Mouse (Mus musculus) right cerebral cortex, postnatal 14 days (tissue): Measurements from ENCODE around the gene Ppp1r1b.

Experiments used
- DNase-seq: peaks from one replicate; pipeline ENCODE4 v3.0.0; 2022

Gene Ppp1r1b

GRCm38 (mm10) chr11:98329081-98329959, 18.9 kb upstream of the Ppp1r1b start, which contains the start of gene Neurod2:
Neurod2 (minus strand) TSS chr11:98329648.
- DNase-seq: peak; percentile 79

DNA sequence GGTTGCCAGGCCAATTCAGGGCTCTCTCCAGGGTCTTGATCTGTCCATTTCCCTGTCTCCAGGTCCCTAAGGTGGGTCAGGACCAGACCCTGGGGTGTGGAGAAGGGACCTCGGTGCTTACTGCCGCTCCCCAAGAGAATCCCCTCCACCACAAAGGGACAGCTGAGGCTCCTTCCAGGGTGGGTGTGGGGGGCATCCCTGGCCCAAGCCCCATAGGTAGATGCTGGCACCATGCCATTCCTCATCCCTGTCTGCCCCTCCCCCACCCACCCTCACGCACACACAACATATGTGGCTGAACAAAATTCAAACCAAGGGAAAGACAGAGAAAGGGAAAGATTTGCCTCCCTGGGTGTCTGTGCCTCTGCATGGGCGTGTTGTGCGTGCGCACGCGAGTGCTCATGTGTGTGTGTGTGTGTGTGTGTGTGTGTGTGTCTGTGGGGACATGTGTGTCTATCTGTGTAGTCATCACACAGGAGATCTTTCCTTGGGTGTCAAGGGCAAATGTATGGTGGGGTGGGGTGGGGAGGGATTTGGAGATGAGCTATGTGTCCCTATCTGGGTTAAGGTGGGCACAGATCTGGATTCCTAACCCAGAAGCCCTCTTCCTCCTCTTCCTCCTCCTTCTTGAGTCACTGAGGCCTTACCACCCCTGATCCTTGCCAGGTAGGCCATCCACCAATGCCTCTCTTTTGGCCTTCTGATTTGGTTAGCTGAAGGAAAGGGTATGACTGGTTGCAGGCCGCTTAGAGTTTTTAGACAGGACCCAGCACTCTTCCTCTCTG, 18.1 kb upstream of the Ppp1r1b start:
- peak; percentile 40 for DNase-seq

GRCm38 (mm10) chr11:98330745-98331204, 17.4 kb upstream of the Ppp1r1b start:
- DNase-seq: no peak

DNA sequence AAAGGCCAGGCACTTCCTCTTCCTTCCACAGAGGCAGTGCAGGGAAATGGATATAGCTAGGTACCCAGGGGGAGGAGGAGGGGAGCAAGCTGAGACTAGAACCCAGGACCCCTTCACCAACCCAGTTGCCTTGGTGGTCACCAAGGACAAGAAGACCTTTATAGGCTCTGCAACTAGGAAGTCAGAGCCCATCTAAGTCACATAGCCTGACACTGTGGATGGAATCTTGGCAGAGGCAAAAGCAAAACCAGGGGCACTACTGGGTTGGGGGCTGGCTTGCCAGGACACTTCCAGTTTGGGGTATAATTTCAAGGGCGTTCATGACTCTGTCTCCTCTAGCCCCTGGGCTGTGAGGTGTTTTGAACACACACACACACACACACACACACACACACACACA, 16.8 kb upstream of the Ppp1r1b start:
- no peak for DNase-seq

DNA sequence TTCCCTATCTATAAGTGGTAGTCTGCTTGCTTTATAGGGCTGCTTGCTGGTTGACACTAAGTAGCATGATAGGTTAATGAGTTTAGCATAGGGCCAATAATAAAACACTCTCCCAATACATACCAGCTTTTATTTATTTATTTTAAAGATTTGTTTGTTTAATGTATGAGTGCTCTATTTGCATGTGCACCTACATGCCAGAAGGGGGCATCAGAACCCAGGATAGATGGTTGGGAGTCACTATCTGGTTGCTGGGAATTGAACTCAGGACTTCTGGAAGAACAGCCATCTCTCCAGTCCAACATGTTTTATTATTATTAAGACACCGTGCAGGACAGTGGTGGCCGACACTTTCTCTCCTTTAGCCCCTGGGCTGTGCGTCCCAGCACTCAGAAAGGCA, 16.0 kb upstream of the Ppp1r1b start:
- no peak for DNase-seq

- DNase-seq: peak; percentile 4
These were observed 15.4 kb upstream of the Ppp1r1b start for GRCm38 (mm10) chr11:98332841-98333240.

DNA sequence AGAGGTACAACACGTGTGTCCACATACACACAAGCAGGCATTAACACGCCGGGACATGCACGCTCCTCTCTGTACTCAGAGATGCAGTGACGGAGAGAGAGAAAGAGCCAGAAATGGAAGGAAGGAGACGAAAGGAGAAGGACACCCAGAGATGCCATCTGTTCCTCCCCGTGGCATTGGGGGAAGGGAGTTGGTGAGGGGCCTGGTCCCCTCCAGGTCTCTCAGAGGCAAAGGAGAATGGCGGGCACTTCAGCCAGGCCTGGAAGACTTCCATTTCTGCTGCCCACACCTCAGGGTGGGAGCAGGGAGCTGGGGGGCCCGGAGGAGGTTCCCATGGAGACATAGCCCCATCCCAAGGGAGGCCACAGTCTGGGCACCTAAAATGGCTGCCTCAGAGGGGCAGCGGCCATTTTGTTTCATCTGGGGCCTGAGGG, 14.9 kb upstream of the Ppp1r1b start:
- peak; percentile 19 for DNase-seq

DNA sequence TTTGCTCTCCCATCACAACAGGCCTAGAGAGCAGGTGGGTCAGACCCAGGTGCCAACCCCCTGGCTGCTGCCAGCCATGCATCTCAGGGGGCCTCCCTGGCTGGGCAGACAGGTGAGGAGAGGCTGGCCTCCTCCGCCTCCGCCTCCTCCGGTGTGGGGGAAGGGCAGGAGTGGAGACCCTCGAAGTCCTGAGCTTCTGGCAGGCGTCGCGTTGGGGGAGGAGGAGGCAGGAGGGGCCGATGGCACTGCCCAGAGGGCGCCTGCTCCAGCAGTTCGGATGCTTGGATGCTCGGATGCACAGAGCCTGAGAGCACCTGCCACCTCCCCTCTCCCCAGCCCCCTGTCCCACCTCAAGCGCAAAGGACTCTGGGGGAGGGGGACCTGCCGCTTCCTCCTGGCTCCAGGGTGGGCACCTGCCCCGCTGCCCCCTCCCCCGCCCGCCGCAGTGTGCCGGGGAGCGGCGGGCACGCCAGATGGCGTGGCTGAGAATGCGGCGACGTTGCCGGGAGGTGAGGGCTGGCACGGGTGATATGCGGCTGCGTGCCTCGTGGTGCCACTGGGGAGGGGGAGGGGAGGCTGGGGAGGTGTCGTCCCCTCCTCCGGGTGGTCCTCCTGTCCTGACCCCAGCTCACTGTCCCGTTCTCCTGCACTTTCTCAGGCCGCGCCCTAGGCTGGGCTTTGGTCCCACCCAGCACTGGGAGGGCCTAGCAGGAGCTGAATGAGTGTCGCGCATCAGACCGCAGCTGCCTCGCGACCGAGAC, 14.0 kb upstream of the Ppp1r1b start:
- peak; percentile 52 for DNase-seq

GRCm38 (mm10) chr11:98335250-98335649, 13.0 kb upstream of the Ppp1r1b start:
- DNase-seq: no peak

DNA sequence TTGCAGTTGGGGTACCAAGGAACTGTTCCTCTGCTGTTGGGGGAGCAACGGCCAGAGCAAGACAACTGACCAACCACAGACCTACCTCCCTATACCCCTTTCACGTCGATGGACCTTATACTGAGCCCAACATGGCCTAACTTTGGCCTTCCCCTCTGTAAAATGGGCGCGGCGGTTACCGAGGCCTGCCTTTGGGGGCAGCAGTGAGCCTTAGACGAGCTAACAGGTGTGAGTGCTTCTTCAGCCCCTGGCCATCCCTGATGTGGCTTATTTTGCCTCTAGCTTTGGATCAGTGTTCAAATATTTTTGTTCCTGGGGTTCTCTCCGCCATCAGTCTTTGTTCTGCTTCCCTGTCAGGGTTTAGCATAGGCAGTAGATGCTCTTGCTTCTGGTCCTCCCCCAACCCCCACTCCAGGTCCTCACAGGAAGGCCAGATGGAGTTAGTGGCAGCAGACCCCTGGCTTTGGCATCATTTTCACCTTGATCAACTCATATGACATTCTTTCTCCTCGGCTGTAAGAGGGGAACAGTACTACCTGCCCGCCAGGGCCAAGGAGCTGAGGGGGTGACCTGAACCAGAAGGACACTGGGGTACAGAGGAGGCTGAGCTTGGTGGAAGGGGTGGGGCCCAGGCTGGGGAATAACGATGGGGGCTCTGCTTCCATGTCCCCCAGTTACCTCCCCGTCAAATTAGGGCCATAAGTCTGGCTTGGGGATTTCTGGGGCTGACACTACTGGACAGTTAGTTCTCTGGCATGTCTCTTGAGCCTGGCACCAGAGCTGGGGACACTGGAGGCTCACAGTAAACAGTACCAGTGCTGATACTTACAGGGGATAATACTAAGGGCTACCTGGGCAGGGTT, 11.7 kb upstream of the Ppp1r1b start:
- DNase-seq: no peak

GRCm38 (mm10) chr11:98338507-98338961, 9.7 kb upstream of the Ppp1r1b start:
- DNase-seq: peak; percentile 82

- DNase-seq: no peak
These were observed 9.1 kb upstream of the Ppp1r1b start for GRCm38 (mm10) chr11:98339071-98339501.

DNA sequence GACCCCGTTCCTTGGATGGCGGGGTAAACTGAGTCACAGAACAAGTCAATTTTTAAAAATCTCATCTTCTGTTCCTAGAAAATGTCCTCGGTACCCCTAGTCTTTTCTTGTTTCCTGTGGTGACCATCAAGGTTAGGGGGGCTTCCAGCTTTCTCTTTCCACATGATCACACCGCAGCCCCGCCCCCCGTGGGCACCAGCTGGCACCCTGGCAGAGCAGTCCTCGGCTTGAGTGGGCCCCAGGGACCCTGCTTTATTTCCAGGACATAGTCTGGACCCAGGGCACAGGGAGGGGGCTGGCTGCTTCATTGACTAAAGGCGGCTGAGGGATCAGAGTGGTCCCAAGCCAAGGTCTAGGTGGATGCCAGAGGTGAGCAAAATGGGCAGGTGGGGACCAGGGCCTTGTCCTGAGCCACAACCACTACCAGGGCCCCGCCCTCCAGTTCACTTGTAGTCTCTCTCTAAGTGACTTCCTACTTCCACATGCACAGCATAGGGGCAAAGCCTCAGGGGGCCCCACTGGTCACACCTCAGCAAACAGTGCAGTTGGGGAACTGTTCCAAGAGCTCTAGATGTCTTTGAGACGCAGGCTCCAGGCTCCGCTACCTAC, 8.4 kb upstream of the Ppp1r1b start:
- DNase-seq: no peak

GRCm38 (mm10) chr11:98340597-98340996, 7.6 kb upstream of the Ppp1r1b start:
- no peak for DNase-seq

DNA sequence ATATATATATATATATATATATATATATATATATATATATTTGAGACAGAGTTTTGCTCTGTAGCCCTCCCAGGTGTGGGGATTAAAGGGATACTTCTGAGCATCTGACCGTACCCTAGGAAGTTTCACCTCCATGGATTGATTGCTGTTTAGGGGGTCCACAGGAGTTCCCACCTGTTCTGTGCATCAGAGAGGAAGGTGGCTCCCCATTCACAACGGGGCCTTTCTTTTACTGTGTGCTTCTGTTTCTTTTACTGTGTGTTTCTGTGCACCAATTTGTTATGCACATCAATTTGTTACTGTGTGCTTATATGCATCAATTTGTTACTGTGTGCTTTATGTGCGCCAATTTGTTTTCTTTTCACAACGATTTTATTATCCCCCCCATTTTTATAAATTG, 7.0 kb upstream of the Ppp1r1b start:
- no peak for DNase-seq

GRCm38 (mm10) chr11:98342000-98342945, 5.9 kb upstream of the Ppp1r1b start:
- DNase-seq: peak; percentile 96

- DNase-seq: peak; percentile 83
These were observed 3.0 kb upstream of the Ppp1r1b start for GRCm38 (mm10) chr11:98345253-98345652.

DNA sequence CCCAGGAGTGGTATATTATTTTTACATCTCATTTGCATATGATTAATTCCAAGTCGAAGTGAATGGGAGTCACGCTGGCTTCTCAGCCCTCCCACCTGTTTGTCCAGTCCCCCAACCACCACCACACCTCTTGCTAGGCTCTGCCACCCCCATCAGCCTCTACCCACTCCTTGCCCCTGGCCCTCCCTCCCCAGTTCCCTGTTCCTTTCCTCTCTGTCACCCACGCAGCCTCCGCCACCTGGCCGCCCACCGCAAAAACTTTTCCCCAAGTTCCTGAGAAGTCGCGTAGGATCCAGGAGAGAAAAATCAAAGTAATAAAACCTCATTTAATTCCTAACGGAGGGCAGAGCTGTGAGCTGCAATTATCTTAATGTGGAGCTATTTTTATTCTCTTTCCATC, 2.0 kb upstream of the Ppp1r1b start:
- DNase-seq: no peak

DNA sequence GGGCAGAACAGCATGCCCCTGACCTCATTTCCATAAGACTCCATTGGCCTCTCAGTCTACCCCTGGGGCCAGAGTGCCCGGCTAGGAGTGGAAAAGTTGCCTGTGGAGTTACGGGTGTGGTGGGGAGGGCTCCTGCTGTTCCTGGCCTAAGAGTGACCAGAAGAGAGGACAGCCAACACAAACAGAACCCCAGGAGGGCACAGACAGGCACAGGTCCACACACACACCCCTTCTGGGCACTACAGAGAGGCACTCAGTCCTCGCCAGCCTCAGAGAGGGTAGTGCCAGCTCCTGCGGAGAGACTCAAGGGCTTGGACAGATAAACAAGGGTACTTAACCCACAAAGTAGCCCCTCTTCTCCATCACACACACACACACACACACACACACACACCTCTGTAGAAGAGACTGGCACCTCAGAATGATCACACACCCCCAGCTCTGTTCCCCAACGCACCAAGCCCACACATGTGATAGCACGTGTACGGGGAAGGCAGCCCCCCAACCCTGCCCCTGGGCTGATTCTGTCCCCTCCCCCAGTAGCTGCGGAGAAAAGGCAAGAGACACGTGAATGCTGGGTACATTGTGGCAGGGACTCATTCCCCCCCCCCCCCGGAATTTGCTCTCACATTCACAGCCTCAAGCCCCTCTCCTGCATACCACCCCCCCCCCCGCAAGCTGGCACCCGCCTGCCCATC, 670 bp upstream of the Ppp1r1b start:
- no peak for DNase-seq

DNA sequence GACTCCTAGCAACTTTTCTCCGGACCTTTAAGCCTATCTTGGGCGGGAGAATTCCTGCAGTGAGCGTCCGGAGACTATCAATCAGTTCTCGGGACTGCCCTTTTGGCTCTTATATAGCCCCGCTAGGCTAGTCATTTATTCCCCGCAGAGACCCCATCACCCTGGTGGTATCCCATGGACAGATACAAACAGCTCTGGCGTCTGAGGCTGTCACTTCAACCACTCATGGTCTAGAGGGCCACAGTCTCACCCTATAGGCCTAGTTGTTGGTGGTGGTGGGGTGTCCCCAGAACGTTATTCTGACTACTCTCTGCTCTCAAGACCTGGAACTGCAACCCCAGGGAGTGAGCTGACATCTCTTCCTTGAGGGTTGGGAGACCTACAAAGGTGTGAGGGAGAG, 1.1 kb downstream of the Ppp1r1b start:
- DNase-seq: no peak
